Mouse (Mus musculus): ENCODE measurements around the gene Mtus2. TPM values are rescaled to one million over a fixed set of nuclear protein-coding genes. Genes with fewer than 3 reads are reported as not detected.

Mtus2 gene
- polyA plus RNA-seq, 1 experiment from 2014 or later = 1.6 TPM

DNA sequence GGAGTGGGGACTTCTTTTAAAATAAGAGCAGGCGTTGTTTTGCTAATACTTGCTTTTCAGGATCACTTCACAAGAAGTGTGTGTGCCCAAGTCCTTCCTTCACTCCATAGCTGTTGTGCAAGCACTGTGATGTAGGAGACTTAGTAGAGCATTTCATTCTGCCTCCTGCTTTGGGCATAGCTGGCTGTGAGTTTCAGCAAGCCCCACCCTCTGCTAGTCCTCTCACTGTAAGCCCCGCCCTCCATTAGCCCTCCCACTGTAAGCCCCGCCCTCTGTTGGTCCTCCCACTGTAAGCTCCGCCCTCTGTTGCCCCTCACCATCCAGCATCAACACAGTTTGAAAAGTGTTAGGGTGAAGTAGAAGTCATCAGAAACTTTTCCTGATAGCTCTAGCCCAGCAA, 310.3 kb downstream of the Mtus2 start:
- H3K4me1 ChIP-seq (ENCODE audit: insufficient read depth) = peaks cover 4% of the 10 kb centered on the region
- peaks cover 4% of the 10 kb centered on the region; the same call in 1 of the 2 replicates for H3K9me3 ChIP-seq (ENCODE audit: low read length)
- no peak for TF ChIP-seq CTCF (IDR thresholded peaks at IDR 0.05; ENCODE audit: low read depth)
- TF ChIP-seq EP300 (IDR thresholded peaks at IDR 0.05; ENCODE audit: low read depth) = no peak
- ATAC-seq = no peak
- no peak for DNase-seq
- 57% methylated on average over 4 of the region's 4 CpGs for WGBS (ENCODE audit: insufficient replicate concordance)
- no peak overlapping the region for H3K27ac ChIP-seq (ENCODE audit: low read depth)
- no peak overlapping the region for H3K9ac ChIP-seq (replicated peaks)
- H3K4me2 ChIP-seq (ENCODE audit: low read depth, low read length) = no peak overlapping the region
- H3K36me3 ChIP-seq (replicated peaks; ENCODE audit: insufficient read depth, low read length) = no peaks in the 10 kb centered on the region
- no peak overlapping the region for H3K4me3 ChIP-seq (ENCODE audit: low read depth, low read length)
- peaks cover 13% of the 10 kb centered on the region; the same call in 1 of the 2 replicates for H3K27me3 ChIP-seq (ENCODE audit: insufficient read depth, low read length)

DNA sequence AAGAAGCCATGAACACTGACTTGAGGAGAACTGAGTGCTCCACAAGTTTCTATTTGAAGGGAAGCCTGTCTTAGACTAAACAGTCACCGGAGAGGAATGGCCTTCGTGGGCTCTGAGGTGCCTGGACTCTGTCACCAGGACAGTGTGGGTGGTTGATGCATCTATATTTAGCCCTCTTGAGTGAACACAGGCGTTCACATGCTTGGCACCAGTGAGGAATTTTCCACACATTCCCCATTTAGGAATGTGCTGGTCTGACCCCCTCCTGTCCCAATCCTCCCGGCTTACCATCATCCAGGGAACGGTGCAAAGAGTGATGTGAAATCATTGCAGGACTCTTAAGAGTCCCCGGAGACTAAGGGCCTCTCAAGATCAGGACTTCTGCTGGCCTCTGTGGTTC, 314.9 kb downstream of the Mtus2 start:
- Histone ChIP-seq H3K4me1 (ENCODE audit: insufficient read depth) (no peaks in the 10 kb centered on the region), H3K4me3 (ENCODE audit: low read depth, low read length) (no peak overlapping the region), H3K36me3 (replicated peaks; ENCODE audit: insufficient read depth, low read length) (no peaks in the 10 kb centered on the region), H3K9me3 (ENCODE audit: low read length) (no peaks in the 10 kb centered on the region), H3K27ac (ENCODE audit: low read depth) (no peak overlapping the region), H3K4me2 (ENCODE audit: low read depth, low read length) (no peak overlapping the region), H3K9ac (replicated peaks) (no peak overlapping the region), H3K27me3 (ENCODE audit: insufficient read depth, low read length) (no peaks in the 10 kb centered on the region)
- DNase-seq (no peak), ATAC-seq (no peak)
- 73% methylated on average over 6 of the region's 6 CpGs for WGBS (ENCODE audit: insufficient replicate concordance)
- TF ChIP-seq CTCF (IDR thresholded peaks at IDR 0.05; ENCODE audit: low read depth) (no peak), EP300 (IDR thresholded peaks at IDR 0.05; ENCODE audit: low read depth) (no peak)

GRCm38 (mm10) chr5:148272771-148273170, 315.7 kb downstream of the Mtus2 start:
- no peaks in the 10 kb centered on the region for H3K9me3 ChIP-seq (ENCODE audit: low read length)
- no peak overlapping the region for H3K4me3 ChIP-seq (ENCODE audit: low read depth, low read length)
- no peaks in the 10 kb centered on the region for H3K27me3 ChIP-seq (ENCODE audit: insufficient read depth, low read length)
- H3K27ac ChIP-seq (ENCODE audit: low read depth) = no peak overlapping the region
- WGBS (ENCODE audit: insufficient replicate concordance) = 68% methylated on average over 6 of the region's 6 CpGs
- no peaks in the 10 kb centered on the region for H3K4me1 ChIP-seq (ENCODE audit: insufficient read depth)
- no peaks in the 10 kb centered on the region for H3K36me3 ChIP-seq (replicated peaks; ENCODE audit: insufficient read depth, low read length)
- TF ChIP-seq CTCF (IDR thresholded peaks at IDR 0.05; ENCODE audit: low read depth) (no peak), EP300 (IDR thresholded peaks at IDR 0.05; ENCODE audit: low read depth) (no peak)
- ATAC-seq = no peak
- no peak overlapping the region for H3K4me2 ChIP-seq (ENCODE audit: low read depth, low read length)
- DNase-seq = no peak
- no peak overlapping the region for H3K9ac ChIP-seq (replicated peaks)

DNA sequence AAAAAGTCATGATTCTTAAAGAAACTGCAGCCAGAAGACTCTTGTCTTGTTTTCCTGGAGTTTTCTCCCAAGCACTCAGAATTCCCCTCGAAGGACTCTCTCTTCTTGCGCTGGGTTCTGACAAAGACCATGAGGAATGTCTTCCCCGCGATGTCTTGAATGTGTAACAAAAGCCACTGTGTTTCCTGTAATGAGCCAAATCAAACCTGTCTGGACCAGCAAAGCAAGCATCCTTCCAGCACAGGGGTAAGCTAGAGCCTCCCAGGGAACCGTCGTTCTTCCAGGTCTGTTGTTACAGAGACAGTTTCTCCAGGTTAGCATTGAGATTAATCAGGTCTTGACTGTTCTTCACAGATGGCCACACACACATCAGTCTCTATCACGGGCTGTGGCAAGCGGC, 321.1 kb downstream of the Mtus2 start:
- H3K9me3 ChIP-seq (ENCODE audit: low read length) = no peaks in the 10 kb centered on the region
- WGBS (ENCODE audit: insufficient replicate concordance) = 75% methylated on average over 8 of the region's 8 CpGs
- no peak overlapping the region for H3K9ac ChIP-seq (replicated peaks)
- no peak overlapping the region for H3K4me3 ChIP-seq (ENCODE audit: low read depth, low read length)
- TF ChIP-seq CTCF (IDR thresholded peaks at IDR 0.05; ENCODE audit: low read depth) = no peak
- no peak for TF ChIP-seq EP300 (IDR thresholded peaks at IDR 0.05; ENCODE audit: low read depth)
- H3K36me3 ChIP-seq (replicated peaks; ENCODE audit: insufficient read depth, low read length) = no peaks in the 10 kb centered on the region
- no peak overlapping the region for H3K4me2 ChIP-seq (ENCODE audit: low read depth, low read length)
- DNase-seq = no peak
- no peaks in the 10 kb centered on the region for H3K27me3 ChIP-seq (ENCODE audit: insufficient read depth, low read length)
- H3K27ac ChIP-seq (ENCODE audit: low read depth) = no peak overlapping the region
- no peaks in the 10 kb centered on the region for H3K4me1 ChIP-seq (ENCODE audit: insufficient read depth)
- ATAC-seq = no peak

DNA sequence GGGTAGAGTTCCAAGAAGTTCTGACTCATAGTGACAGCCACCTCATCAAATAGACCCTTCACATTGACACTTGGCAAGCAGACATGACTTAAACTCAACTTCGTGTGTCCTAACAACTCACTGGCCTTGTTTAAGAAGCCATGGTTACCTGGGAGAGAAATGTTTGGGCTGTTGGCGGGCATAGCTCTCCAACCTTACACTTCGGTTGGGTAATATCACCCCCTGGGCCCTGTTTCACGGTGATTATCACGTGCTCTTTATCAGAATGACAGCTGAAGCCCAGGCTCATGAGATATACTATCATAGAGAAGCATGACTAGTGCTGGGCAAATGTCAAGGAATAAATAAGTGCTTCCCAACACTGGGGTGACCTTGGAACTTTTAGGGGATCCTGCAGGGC, 323.2 kb downstream of the Mtus2 start:
- no peak overlapping the region for H3K4me2 ChIP-seq (ENCODE audit: low read depth, low read length)
- no peaks in the 10 kb centered on the region for H3K9me3 ChIP-seq (ENCODE audit: low read length)
- H3K27ac ChIP-seq (ENCODE audit: low read depth) = no peak overlapping the region
- no peak for TF ChIP-seq CTCF (IDR thresholded peaks at IDR 0.05; ENCODE audit: low read depth)
- TF ChIP-seq EP300 (IDR thresholded peaks at IDR 0.05; ENCODE audit: low read depth) = no peak
- H3K27me3 ChIP-seq (ENCODE audit: insufficient read depth, low read length) = no peaks in the 10 kb centered on the region
- H3K4me1 ChIP-seq (ENCODE audit: insufficient read depth) = no peaks in the 10 kb centered on the region
- 75% methylated on average over 5 of the region's 5 CpGs for WGBS (ENCODE audit: insufficient replicate concordance)
- no peak overlapping the region for H3K9ac ChIP-seq (replicated peaks)
- no peak overlapping the region for H3K4me3 ChIP-seq (ENCODE audit: low read depth, low read length)
- no peaks in the 10 kb centered on the region for H3K36me3 ChIP-seq (replicated peaks; ENCODE audit: insufficient read depth, low read length)
- ATAC-seq = no peak
- no peak for DNase-seq

DNA sequence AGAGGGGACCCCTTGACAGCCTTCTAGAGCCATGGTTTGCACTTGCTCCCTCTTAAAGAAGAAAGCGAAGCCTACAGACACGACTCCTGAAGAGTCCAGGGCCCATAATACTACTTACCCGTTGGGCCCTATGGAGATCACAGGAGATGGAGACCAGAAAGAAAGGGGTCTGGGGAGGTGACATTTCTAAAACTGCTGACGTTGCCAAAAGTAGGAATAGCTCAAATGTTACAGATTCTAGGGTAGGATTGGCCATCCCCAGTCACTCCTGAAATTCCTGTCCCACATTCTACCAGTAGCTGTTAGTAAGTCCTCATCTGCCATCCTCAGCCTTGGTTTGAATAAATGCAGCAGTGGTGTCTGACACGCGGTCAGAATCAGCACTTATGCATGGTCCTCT, 325.0 kb downstream of the Mtus2 start:
- H3K9ac ChIP-seq (replicated peaks) = no peak overlapping the region
- TF ChIP-seq CTCF (IDR thresholded peaks at IDR 0.05; ENCODE audit: low read depth) (no peak), EP300 (IDR thresholded peaks at IDR 0.05; ENCODE audit: low read depth) (no peak)
- H3K27ac ChIP-seq (ENCODE audit: low read depth) = no peak overlapping the region
- H3K4me2 ChIP-seq (ENCODE audit: low read depth, low read length) = no peak overlapping the region
- ATAC-seq = no peak
- H3K9me3 ChIP-seq (ENCODE audit: low read length) = no peaks in the 10 kb centered on the region
- no peak for DNase-seq
- H3K4me1 ChIP-seq (ENCODE audit: insufficient read depth) = no peaks in the 10 kb centered on the region
- no peaks in the 10 kb centered on the region for H3K36me3 ChIP-seq (replicated peaks; ENCODE audit: insufficient read depth, low read length)
- WGBS (ENCODE audit: insufficient replicate concordance) = 71% methylated on average over 6 of the region's 6 CpGs
- no peak overlapping the region for H3K4me3 ChIP-seq (ENCODE audit: low read depth, low read length)
- H3K27me3 ChIP-seq (ENCODE audit: insufficient read depth, low read length) = no peaks in the 10 kb centered on the region

GRCm38 (mm10) chr5:148282631-148283030, 325.5 kb downstream of the Mtus2 start:
- Histone ChIP-seq H3K27me3 (ENCODE audit: insufficient read depth, low read length) (no peaks in the 10 kb centered on the region), H3K9ac (replicated peaks) (no peak overlapping the region), H3K27ac (ENCODE audit: low read depth) (no peak overlapping the region), H3K4me1 (ENCODE audit: insufficient read depth) (no peaks in the 10 kb centered on the region), H3K36me3 (replicated peaks; ENCODE audit: insufficient read depth, low read length) (no peaks in the 10 kb centered on the region), H3K9me3 (ENCODE audit: low read length) (no peaks in the 10 kb centered on the region), H3K4me3 (ENCODE audit: low read depth, low read length) (no peak overlapping the region), H3K4me2 (ENCODE audit: low read depth, low read length) (no peak overlapping the region)
- DNase-seq (no peak), ATAC-seq (no peak)
- 87% methylated on average over 5 of the region's 5 CpGs for WGBS (ENCODE audit: insufficient replicate concordance)
- TF ChIP-seq EP300 (IDR thresholded peaks at IDR 0.05; ENCODE audit: low read depth) (no peak), CTCF (IDR thresholded peaks at IDR 0.05; ENCODE audit: low read depth) (no peak)

Measured in liver, postnatal 0 days (tissue).